Mouse (Mus musculus) gastrocnemius, postnatal 25 days (tissue): ENCODE results near the gene Itgb5. TPM values are rescaled to one million over a fixed set of nuclear protein-coding genes. Genes with fewer than 3 reads are reported as not detected.

Experiments
- DNase-seq: peaks from one replicate; pipeline ENCODE4 v3.0.0; 2022
- long read RNA-seq, 2 experiments: library from polyadenylated mRNA; stranded (forward); transcript quantifications; one replicate each; pipeline ENCODE4 v2.0.0; 2021
- total RNA-seq, 2 experiments: library from RNA; stranded (reverse); gene quantifications; 1 replicate in 1 of 2; 2 replicates in 1 of 2; pipeline ENCODE4 v1.2.3; 2021

Itgb5 gene
- total RNA-seq: 10 to 100 TPM; 44.4 to 45.9 TPM
- long read RNA-seq, experiment 1, transcript Itgb5-202 (15 exons, 3,282 nt): major isoform, 12 of 20 reads
- long read RNA-seq, experiment 1, partial matches to known transcripts: 8 of 20 reads
- long read RNA-seq, experiment 1, other reads (novel, unspliced or antisense): 0 of 20 reads
- long read RNA-seq, experiment 2, transcript Itgb5-202 (15 exons, 3,282 nt): major isoform, 29 of 43 reads
- long read RNA-seq, experiment 2, partial matches to known transcripts: 10 of 43 reads
- long read RNA-seq, experiment 2, other reads (novel, unspliced or antisense): 2 of 43 reads

DNA sequence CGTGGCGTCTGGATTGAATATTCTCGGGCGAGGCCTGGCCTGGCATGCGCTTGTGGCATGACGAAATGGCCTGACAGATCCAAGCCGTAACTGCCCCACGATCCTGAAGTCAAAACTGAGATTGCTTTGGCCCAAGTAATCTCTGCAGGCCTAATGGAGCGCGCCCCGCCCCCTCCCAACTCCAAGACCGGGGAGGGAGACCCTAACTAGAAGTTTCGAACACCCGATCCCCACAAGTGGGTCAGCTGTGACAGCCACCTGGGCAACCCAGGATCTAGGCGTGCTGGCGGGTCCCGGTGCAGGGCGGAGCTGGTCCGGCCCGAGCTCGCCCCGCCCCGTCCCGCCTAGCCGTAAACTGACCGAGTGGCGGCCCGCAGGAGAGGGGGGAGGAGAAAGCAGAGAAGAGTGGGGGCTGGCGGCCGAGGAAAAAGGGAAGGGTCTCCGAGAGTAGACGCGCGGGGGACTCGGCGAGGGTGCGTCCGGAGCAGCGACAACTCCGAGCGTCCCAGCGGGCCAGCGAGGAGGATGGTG lies at the start of gene Itgb5:
Itgb5 (plus strand) TSS at position 365 of the 531 bp plus-strand sequence.
- peak; percentile 77 for DNase-seq

DNA sequence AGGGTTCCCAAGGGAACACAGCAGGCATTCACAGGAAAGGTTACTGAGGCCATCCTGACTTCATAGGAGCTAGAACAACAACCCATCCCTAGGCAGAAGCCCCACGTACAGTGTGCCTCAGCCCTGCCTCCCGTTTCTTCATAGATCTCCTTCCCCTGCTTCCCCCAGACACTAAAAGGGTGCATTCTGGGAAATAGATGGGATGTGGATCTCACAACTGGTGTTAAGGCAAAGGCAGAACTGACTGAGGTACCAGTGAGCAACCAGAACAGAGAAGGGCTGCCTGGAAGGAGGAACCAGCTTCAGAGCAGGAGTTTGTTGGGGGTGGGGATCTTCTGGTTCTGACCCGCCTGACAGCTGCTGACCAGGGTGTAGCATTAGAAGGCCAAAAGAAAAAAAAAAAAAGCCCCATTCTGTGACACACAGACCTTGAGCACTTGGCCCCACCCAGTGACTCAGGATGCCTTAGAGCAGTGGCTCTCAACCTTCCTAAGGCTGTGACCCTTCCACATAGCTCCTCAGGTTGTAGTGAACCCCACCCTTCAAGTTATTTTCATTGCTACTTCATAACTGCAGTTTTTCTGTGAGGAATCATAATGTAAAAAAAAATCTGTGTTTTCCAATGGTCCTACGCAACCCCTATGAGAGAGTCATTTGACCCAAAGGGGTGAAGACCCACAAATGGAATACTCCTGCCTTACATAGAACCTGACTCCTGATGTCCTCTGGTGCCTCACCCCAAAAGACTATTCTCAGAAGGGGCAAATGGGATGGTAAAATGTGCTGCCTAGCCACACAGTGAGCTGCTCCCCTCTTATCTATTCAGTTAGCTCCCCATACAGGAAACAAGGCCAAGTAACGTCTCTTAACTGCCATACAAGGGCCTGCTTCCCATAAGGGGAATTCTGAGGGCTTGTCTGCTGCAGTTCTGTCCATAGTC lies 47.4 kb upstream of the Itgb5 start:
- DNase-seq: no peak

DNA sequence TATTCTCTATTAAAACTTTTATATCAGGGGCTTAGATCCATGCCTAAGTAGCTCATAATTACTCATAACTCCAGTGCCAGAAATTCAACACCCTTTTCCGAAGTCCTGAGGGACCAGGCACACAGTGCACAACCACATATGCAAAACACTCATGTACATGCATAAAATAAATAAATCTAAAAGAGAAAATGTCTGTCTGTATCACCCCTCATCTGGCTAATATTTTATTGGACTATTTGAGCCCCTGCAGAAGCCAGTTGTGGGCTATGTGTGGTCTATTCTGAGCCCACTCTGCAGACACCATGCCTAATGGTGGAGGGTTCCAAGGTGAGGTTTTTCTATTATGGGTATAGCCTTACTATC lies 46.8 kb upstream of the Itgb5 start:
- no peak for DNase-seq

DNA sequence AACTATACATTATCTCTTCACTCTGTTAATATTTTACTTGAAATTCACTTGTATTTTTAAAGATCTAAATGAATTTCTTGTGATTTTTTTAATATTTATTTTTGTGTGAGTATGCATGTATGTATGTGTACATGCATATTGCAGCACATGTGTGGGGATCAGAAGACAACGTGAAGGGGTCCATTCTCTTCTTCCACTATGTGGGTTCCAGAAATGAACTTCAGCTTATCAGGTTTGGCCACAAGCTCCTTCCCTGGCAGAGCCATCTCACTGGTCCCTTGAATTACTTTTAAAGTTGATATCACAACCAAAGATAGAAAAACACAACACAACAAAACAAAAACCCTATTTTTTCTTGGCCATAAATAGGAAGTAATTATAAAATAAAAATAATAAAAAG lies 44.9 kb upstream of the Itgb5 start:
- DNase-seq: no peak

DNA sequence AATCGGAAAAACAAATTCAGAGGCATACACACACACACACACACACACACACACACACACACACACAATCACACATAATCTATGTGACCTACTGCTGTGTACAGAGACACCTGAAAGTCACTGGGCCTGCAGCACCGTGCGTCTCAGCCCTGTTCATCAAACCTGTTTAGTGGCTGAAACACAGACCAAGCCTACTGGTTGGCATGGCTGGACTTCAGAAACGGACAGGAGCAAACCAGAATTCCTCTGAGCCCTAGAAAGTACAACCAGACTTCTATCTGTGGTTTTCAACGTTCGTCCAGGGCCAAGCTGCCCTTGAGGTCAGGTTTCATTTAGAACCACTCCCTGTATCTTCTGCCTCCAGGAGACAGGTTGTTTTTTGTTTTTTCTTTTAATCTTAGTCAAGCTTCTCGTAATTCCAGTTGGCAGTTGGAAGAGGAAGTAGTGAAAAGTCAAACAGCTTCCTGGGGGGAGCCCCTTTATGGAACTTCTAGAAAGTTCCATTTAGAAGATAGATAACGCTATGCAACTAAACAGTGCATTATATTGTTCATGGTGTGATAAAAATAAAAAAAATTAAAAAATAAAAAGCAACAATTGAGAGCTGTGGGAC lies 44.3 kb upstream of the Itgb5 start:
- DNase-seq: no peak

DNA sequence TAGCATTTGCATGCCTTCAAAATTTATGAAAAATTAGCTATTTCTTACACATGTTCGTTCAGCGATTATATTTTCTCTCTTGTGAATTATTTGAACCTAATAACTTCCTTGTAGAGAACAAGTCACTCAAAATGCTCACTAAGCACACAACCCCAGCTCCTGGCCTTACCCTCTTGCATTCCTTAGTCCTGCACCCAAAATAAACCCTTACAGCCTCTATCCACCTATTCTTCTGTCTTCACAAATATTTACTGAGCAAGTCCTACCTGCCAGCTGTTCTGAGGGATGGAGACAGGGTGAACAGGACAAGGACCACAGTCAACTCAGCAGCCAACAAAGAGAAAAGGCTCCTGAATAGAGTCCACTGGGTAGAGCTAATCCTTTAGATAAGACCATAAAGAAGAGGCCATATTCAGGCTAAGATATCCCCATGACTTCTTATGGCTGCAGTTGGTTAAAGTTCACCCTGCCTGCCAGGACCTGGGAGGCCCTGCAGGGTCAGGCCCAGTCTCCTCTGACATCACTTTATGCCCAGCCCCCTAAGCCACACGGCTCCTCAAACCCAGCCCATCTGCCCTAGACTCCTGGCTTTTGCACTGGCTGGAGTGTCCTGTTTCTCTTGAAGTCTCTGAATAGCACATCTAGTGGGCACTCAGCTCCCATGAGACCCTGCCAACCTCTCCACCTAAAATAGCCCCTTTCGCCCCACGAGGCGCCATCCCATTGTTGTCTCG lies 42.6 kb upstream of the Itgb5 start:
- DNase-seq: no peak

GRCm38 (mm10) chr16:33793846-33794791 lies 35.3 kb upstream of the Itgb5 start, which contains the start of gene Muc13:
Gene Muc13, plus strand, starts transcription at chr16:33794037.
- DNase-seq: no peak

DNA sequence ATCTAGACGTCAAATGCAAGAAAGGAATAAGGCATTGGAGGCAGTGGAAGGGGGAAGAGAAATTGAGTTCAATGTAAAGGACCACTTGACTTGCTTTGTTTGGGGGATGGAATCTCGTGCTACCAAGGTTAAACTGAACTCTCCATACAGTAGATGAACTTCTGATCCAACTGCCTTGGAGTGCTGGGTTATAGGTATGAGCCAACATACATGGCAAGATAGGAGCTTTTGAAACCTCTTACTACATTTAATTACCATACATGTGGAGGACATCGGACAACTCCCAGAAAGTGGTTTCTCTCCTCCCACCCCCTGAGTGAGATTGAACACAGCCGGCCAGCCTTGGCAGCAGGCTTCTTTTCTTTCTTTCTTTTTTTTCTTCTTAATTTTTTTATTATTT lies 34.4 kb upstream of the Itgb5 start:
- DNase-seq: no peak

- no peak for DNase-seq
Observed at GRCm38 (mm10) chr16:33795887-33796286, 33.6 kb upstream of the Itgb5 start.

- DNase-seq: no peak
Observed at GRCm38 (mm10) chr16:33796756-33797155, 32.7 kb upstream of the Itgb5 start.

- DNase-seq: no peak
Observed at GRCm38 (mm10) chr16:33797860-33798259, 31.6 kb upstream of the Itgb5 start.

DNA sequence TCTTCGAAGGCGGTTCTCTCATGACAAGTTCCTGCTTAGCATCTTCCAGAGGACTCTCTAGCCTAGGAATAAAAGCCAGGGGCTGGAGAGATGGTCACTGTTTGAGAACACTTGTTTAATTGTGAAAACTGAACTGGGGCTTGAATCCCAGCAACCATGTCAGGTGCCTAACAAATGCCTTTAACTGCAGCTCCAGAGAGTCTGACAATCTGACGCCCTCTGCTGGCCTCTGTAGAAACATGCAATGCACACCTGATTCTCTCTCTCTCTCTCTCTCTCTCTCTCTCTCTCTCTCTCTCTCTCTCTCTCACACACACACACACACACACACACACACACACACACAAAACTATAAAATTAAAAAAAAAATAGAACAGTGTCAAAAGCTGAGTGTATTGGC lies 19.5 kb upstream of the Itgb5 start:
- no peak for DNase-seq

DNA sequence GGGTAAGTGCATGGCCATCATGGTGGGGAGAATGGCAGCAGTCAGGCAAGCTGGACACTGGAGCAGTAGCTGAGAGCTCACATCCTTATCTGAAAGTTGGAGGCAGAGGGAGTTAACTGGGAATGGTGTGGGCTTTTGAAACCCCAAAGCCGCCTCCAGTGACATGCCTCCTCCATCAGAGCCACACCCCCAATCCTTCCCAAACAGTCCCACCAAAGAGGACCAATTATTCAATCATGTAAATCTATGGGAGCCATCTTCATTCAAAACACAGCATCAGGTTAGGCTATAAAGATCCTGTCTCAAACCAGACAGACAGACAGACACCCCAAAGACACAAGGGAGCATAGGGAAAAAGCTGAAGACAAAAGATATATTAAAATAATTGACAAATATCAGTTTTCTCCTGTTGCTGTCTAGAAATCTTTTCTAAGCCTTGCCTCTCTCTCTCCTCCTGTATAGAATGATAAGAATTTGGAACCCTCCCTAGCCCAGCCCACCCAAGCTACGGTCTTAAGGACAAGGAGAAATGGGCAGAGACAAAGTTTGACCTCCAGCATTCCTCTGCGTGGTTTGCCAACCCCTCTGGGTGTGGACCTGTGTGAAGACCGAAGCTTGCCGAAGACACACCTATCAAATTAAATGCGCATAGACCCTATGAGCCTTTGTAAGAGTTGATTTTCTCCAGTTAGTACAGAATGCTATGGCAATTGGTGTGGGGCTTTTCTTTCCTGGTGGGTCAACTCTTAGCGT lies 10.9 kb upstream of the Itgb5 start:
- DNase-seq: no peak

- DNase-seq: peak; percentile 64
Observed at GRCm38 (mm10) chr16:33820269-33821178, 8.9 kb upstream of the Itgb5 start.

- DNase-seq: no peak
Observed at GRCm38 (mm10) chr16:33824603-33825002, 4.9 kb upstream of the Itgb5 start.

DNA sequence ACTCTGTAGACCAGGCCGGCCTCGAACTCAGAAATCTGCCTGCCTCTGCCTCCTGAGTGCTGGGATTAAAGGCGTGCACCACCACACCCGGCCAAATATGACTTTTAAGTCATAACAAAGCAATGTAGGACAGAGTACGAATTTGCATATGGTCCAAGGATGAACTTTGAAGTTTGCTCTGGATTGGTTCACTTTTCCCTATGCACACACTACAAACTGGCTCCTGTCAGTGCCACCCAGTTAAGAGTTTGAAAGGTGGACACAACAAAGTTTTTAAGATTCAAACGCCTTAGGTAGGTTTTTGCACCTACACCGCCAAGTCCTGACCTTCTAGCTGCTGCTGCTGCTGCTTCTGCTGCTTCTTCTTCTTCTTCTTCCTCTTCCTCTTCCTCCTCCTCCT lies 969 bp upstream of the Itgb5 start:
- no peak for DNase-seq

GRCm38 (mm10) chr16:33829842-33830511 lies 512 bp downstream of the Itgb5 start:
- DNase-seq: peak; percentile 52

DNA sequence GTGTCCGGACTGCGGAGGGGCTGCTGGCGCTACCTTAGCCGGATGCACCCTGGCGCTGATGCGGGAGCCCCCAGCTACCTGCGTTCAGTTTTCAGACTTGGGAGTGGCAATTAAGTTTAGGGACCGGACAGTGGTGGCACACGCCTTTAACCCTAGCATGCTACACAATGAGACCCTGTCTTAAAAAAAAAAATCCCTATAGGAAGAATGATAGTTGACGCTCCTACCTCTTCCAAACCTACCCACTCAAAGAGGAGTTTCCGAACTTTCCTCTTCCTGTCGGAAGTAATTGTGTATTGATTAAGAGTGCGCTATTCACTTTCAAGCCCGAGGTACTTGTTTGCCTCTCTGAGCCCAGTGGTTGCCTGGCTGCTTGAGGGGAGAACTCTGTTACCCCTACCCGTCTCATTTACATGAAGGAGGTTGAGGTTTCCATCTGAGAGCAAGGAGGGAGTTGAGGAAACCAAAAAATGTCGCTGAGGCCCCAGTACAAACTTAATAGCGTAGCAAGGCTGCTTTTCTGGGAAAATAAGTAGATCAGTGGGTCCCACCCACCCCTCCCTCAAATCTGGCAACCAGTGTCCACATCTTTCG lies 1.1 kb downstream of the Itgb5 start:
- DNase-seq: no peak
